Mouse (Mus musculus): ENCODE measurements around the gene Abi3bp.

- no peak for TF ChIP-seq CTCF (IDR thresholded peaks at IDR 0.05)
- TF ChIP-seq POLR2A (IDR thresholded peaks at IDR 0.05; ENCODE audit: insufficient read depth, low read depth, low read length) = no peak
Observed at GRCm38 (mm10) chr16:56475676-56476075, 2.0 kb upstream of the Abi3bp start.
